Mouse (Mus musculus) testis, postnatal 10 days (tissue): ENCODE results near the gene Gm10376.
"Not testable (repeated sequence)": the region's sequence is repeated elsewhere in the genome, so short reads cannot be mapped to it uniquely, and the experiment has no call there.

Experiments
- DNase-seq: peaks from one replicate; pipeline ENCODE4 v3.0.0; 2021; ENCODE audit warnings: low spot score

Gm10376 gene

DNA sequence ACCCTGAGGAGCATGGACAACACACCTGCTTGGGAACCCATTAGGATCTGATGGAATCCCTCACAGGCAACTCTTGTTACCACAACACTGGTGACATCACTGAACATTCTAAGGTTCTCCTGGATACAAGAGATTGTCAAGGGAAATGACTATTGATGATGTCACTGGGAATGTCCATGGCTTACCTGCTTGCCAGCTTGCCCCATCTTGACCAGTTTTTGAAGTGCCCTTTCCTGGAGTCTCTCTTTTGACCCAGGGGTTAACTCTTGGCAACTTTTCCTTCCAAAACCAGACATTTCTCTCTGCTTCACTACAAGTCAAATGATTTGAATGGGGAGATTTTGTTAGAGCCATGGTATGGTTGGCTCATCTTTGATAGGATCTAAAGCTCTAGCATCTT lies at the start of gene Gm10376:
Gm10376 (minus strand) TSS at position 101 of the 400 bp plus-strand sequence.
- DNase-seq = not testable (repeated sequence)

DNA sequence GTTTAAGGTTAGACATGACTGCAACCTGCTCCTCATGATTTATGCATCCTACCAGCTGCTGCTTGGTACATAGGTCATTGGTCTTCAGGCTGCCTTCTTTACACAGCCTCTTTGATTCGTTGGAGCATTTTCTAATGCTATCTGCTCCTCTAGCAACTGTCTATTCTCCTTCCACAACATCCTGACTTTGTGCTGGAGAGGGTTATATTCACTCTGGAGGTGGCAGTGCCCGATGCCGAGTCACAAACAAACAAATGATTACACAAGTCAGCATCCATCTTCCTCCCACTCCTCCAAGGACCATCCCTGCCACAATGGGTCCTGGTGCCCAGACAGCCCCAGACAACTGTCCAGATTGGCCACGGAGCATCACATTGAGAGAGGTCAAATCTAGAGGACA lies 44.8 kb upstream of the Gm10376 start:
- not testable (repeated sequence) for DNase-seq

DNA sequence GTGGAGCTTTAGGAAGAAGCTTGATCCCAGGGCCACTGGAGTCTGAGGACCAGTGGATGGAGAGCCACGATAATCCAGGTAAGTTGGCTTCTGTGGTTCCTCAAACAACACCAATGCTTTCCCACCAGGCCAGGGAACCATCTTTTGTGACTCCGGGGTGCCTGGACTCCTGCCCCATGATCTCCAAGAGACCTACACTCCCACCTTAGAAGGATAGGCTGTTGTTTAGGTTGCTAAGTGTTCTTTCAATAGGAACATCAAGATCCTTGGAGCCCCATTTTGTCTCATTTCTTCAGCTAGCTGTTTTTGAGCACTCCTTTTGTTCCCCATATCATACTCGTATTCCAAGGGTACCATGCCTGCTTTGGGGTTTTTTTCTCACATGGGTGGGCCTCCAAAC lies 42.6 kb upstream of the Gm10376 start:
- DNase-seq = not testable (repeated sequence)

DNA sequence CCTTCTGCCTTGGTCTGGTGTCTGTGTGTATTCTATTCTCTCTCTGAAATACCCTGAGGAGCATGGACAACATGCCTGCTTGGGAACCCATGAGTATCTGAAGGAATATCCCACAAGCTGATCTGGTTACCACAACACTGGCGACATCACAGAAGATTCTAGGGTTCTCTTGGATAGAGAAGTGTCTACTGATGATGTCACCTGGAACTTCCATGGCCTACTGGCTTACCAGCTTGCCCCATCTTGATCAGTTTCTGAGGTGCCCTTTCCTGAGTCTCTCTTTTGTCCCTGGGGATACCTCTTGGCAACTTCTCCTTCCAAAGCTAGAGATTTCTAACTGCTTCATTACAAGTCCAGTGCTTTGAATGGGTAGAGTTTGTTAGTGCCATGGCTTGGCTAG lies 21.9 kb downstream of the Gm10376 start, which contains the start of gene Gm8082:
Gm8082 (minus strand) TSS at position 101 of the 400 bp plus-strand sequence.
- DNase-seq = not testable (repeated sequence)
